ENCODE assay signal across 15 mouse cellular contexts in the genomic region with DNA sequence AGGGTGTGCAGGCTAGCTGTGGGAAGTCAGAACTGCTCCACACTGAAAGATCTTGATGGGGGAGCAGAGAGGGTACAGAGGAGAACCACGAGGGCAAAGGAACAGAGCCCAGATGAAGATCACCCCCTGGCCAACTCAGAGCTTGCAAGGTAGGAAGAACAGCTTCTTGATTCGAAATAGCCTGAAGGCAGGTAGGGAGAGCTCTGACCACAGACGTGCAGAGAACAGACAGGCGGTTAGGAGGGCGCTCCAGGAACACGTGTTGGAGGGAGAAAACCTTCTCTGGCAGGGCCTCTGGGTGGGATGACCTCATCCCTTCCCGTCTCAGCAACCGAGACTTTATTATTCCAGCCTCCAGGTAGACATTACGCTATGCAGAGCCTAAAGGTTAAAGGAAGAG.
"Had no signal": no experiment of that assay in that cellular context is flagged by ENCODE, and none has a peak within 500 bp of the region (broad histone marks: within the 10 kb centered on the region; RNA-seq: fewer than 3 reads in every experiment).

No protein-coding gene starts in this region.

- ATAC-seq: intestine, embryonic 15.5 days; lung, postnatal 0 days had no signal

- H3K9me3 ChIP-seq: intestine, embryonic 15.5 days; limb, embryonic 13.5 days; liver, embryonic 15.5 days; neural tube, embryonic 13.5 days; stomach, embryonic 15.5 days had no signal

- H3K4me1 ChIP-seq: intestine, embryonic 15.5 days; limb, embryonic 13.5 days; liver, embryonic 15.5 days; stomach, embryonic 15.5 days had no signal

- DNase-seq: kidney, adult 18-20 months; kidney, postnatal 10 days; kidney, postnatal 4 days; lung, adult 2 months; lung, postnatal 36 days; thymus, adult 2 months; thymus, postnatal 25 days had no signal

- H3K4me2 ChIP-seq: intestine, embryonic 15.5 days; limb, embryonic 13.5 days; liver, embryonic 11.5 days; liver, embryonic 15.5 days; neural tube, embryonic 13.5 days; stomach, embryonic 15.5 days had no signal

- H3K4me3 ChIP-seq: intestine, embryonic 15.5 days; layer of hippocampus, adult 2 months; limb, embryonic 13.5 days; liver, embryonic 15.5 days; neural tube, embryonic 13.5 days; stomach, embryonic 15.5 days had no signal

- H3K27ac ChIP-seq: intestine, embryonic 15.5 days; layer of hippocampus, adult 2 months; limb, embryonic 13.5 days; liver, embryonic 15.5 days; neural tube, embryonic 13.5 days; stomach, embryonic 15.5 days had no signal

- H3K9ac ChIP-seq: intestine, embryonic 15.5 days; limb, embryonic 13.5 days; liver, embryonic 15.5 days; stomach, embryonic 15.5 days had no signal

- H3K27me3 ChIP-seq: intestine, embryonic 15.5 days; limb, embryonic 13.5 days; liver, embryonic 15.5 days; stomach, embryonic 15.5 days had no signal

- H3K36me3 ChIP-seq: intestine, embryonic 15.5 days; limb, embryonic 13.5 days; neural tube, embryonic 13.5 days; stomach, embryonic 15.5 days had no signal
